Mouse (Mus musculus) stomach, postnatal 0 days (tissue): ENCODE results near the gene 6430571L13Rik. TPM values are rescaled to one million over a fixed set of nuclear protein-coding genes. Genes with fewer than 3 reads are reported as not detected.
A peak's percentile ranks its signal among the peaks of the same experiment; 100 is the strongest.
"Not testable (repeated sequence)": the region's sequence is repeated elsewhere in the genome, so short reads cannot be mapped to it uniquely, and the experiment has no call there.

ENCODE experiments used
- ATAC-seq: fragments of 200-750 bp; cut with Nextera tagmentation; 2 replicates; pipeline ENCODE4 v1.8.0; 2017; ENCODE audit not compliant: low FRiP score, low TSS enrichment
- DNase-seq: peaks from one replicate; pipeline ENCODE4 v3.0.0-alpha.2; 2016; ENCODE audit warnings: low spot score
- H3K27ac ChIP-seq: fragments of 300-500 bp; sonication (generic); replicated peaks from 2 replicates; pipeline ENCODE4 v1.5.1; 2014; ENCODE audit warnings: mild to moderate bottlenecking, control low read depth
- H3K27me3 ChIP-seq: fragments of 300-500 bp; sonication (generic); 2 replicates; pipeline ENCODE4 v1.6.1; 2014; ENCODE audit warnings: low read length; ENCODE audit not compliant: control insufficient read depth, insufficient read depth
- H3K36me3 ChIP-seq: fragments of 300-500 bp; sonication (generic); 2 replicates; pipeline ENCODE4 v1.6.1; 2014; ENCODE audit warnings: low read length, mixed read lengths; ENCODE audit not compliant: control insufficient read depth, insufficient read depth
- H3K4me1 ChIP-seq: fragments of 300-500 bp; sonication (generic); replicated peaks from 2 replicates; pipeline ENCODE4 v1.6.1; 2014; ENCODE audit warnings: antibody characterized with exemption; ENCODE audit not compliant: control insufficient read depth, insufficient read depth
- H3K4me2 ChIP-seq: fragments of 300-500 bp; sonication (generic); replicated peaks from 2 replicates; pipeline ENCODE4 v1.6.1; 2014; ENCODE audit warnings: low read depth, mild to moderate bottlenecking, control low read depth, moderate library complexity
- H3K4me3 ChIP-seq: fragments of 300-500 bp; sonication (generic); 2 replicates; pipeline ENCODE4 v1.5.1; 2014; ENCODE audit warnings: low read depth, low read length, control low read depth
- H3K9ac ChIP-seq: fragments of 300-500 bp; sonication (generic); 2 replicates; pipeline ENCODE4 v1.6.1; 2014; ENCODE audit warnings: mild to moderate bottlenecking, low read length, control low read depth, mixed read lengths
- H3K9me3 ChIP-seq: fragments of 300-500 bp; sonication (generic); 2 replicates; pipeline ENCODE4 v1.6.1; 2016; ENCODE audit warnings: low read length; ENCODE audit not compliant: control insufficient read depth
- CTCF ChIP-seq: IDR thresholded peaks from 2 replicates; pipeline ENCODE4 v1.5.1; 2016; ENCODE audit warnings: antibody characterized with exemption, low read depth, mild to moderate bottlenecking, moderate library complexity
- EP300 ChIP-seq: optimal IDR thresholded peaks from 2 replicates; pipeline ENCODE3; 2016; ENCODE audit warnings: antibody characterized with exemption
- WGBS: fragments of 180-500 bp; shearing (Covaris S2); extraction: QIAGEN DNeasy Blood & Tissue Kit; methylation state at CpG from one replicate; pipeline ENCODE4 v1.1.7; 2014; 5-methylcytosine and 5-hydroxymethylcytosine counted together
- polyA plus RNA-seq: library from polyadenylated mRNA; unstranded; fragments of >200 nt; fragmentation: Nextera tagmentation; extraction: Ambion mirVana; gene quantifications from 2 replicates; pipeline ENCODE4 v1.2.1, GENCODE M21; 2015

The 6430571L13Rik gene
- polyA plus RNA-seq, 1 experiment from 2014 or later, result 0.73 TPM

DNA sequence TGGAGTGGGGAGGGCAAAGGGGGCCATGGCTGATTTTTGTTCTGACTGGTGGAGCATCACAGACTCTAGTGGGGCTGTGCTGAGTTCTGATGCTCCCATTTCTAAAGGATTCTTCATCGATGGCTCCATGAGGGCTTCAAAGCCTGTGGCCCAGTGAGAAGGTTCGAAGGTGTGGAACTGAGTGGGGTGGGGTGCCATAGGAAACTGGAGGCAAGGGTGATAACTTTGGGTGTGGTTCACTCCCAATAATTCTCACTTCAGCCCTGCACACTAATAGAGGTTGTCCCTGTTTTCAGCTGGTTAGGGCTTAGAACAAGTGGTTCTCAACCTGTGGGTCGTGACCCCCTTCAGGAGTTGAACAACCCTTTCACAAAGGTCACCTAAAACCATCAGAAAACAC lies 36.0 kb upstream of the 6430571L13Rik start:
- WGBS, result 66% methylated on average over 3 of the region's 3 CpGs
- H3K27ac ChIP-seq, result 0 out of 2 replicates have a peak overlapping the region, but pooled peaks have one; percentile 18
- H3K4me2 ChIP-seq, result no peak overlapping the region
- TF ChIP-seq EP300 (no peak), CTCF (no peak)
- H3K27me3 ChIP-seq, result no peaks in the 10 kb centered on the region
- no peaks in the 10 kb centered on the region for H3K9me3 ChIP-seq
- no peak for ATAC-seq
- H3K9ac ChIP-seq, result no peak overlapping the region
- peaks cover 12% of the 10 kb centered on the region; the same call in 1 of the 2 replicates for H3K4me1 ChIP-seq
- no peak for DNase-seq
- peaks cover 28% of the 10 kb centered on the region for H3K36me3 ChIP-seq
- no peak overlapping the region for H3K4me3 ChIP-seq

- H3K4me3 ChIP-seq, result no peak overlapping the region
- peak overlapping the region; percentile 88 for H3K27ac ChIP-seq
- TF ChIP-seq EP300 (no peak), CTCF (no peak)
- WGBS, result 78% methylated on average over 4 of the region's 4 CpGs
- no peak overlapping the region for H3K4me2 ChIP-seq
- ATAC-seq, result no peak
- H3K27me3 ChIP-seq, result no peaks in the 10 kb centered on the region
- H3K36me3 ChIP-seq, result peaks cover 25% of the 10 kb centered on the region
- no peak for DNase-seq
- no peak overlapping the region for H3K9ac ChIP-seq
- no peaks in the 10 kb centered on the region for H3K9me3 ChIP-seq
- peaks cover 12% of the 10 kb centered on the region; the same call in 1 of the 2 replicates for H3K4me1 ChIP-seq
Measured at GRCm38 (mm10) chr9:107305012-107305411, 35.4 kb upstream of the 6430571L13Rik start.

- no peaks in the 10 kb centered on the region for H3K27me3 ChIP-seq
- H3K4me1 ChIP-seq, result peaks cover 12% of the 10 kb centered on the region; the same call in 1 of the 2 replicates
- H3K4me2 ChIP-seq, result 0 out of 2 replicates have a peak overlapping the region, but pooled peaks have one; percentile 14
- DNase-seq, result peak; percentile 65
- no peak overlapping the region; the same call in 1 of the 2 replicates for H3K9ac ChIP-seq
- peaks cover 17% of the 10 kb centered on the region for H3K36me3 ChIP-seq
- 32% methylated on average over 13 of the region's 13 CpGs for WGBS
- H3K27ac ChIP-seq, result peak overlapping the region; percentile 88
- no peak overlapping the region for H3K4me3 ChIP-seq
- TF ChIP-seq EP300 (no peak), CTCF (no peak)
- ATAC-seq, result peak; percentile 67
- no peaks in the 10 kb centered on the region for H3K9me3 ChIP-seq
Measured at GRCm38 (mm10) chr9:107305601-107306542, 34.5 kb upstream of the 6430571L13Rik start.

- H3K27me3 ChIP-seq, H3K27ac ChIP-seq, DNase-seq, ATAC-seq, H3K4me3 ChIP-seq, H3K9ac ChIP-seq, H3K36me3 ChIP-seq, H3K4me2 ChIP-seq, H3K9me3 ChIP-seq: not testable (repeated sequence)
- WGBS, result 90% methylated on average over 1 of the region's 1 CpGs
- peaks cover 12% of the 10 kb centered on the region; the same call in 1 of the 2 replicates for H3K4me1 ChIP-seq
Measured at GRCm38 (mm10) chr9:107306673-107307072, 33.7 kb upstream of the 6430571L13Rik start.

DNA sequence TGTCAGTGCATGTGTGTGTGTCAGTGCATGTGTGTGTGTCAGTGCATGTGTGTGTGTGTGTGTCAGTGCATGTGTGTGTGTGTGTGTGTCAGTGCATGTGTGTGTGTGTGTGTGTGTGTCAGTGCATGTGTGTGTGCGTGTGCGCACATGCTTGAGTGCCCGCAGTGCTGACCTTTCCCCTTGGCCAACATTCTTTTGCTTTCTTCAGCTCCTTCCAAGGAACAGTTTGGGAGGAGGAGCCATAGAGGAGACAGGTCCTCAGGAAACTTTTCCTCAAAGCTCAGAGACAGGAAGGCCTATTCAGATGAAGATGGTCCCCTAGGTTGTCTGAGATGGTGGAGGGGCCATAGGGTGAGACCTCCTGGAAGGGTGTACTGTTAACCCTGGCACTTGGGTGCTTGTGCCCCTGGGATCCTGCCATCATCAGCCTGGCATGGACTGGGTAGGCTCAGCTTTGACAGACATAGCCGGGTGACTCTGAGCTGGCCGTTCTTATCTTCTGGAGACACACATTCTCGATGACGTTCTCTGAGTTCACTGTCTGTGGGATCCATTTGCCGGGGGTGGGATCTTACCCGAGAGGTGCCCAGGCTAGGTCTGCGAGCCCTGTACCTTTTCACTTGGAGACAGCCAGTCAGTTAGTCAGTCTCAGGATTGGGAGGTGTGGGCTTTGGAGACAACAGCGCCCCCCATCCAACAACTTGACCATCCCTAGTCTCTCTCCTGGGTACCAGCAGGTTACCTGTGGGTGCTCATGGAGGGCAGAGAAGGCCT lies 33.1 kb upstream of the 6430571L13Rik start:
- Histone ChIP-seq H3K27me3 (no peaks in the 10 kb centered on the region), H3K9me3 (no peaks in the 10 kb centered on the region), H3K4me1 (peaks cover 12% of the 10 kb centered on the region; the same call in 1 of the 2 replicates), H3K4me3 (no peak overlapping the region), H3K36me3 (peaks cover 3% of the 10 kb centered on the region; the same call in 1 of the 2 replicates), H3K9ac (peak overlapping the region; percentile 43; the same call in 1 of the 2 replicates), H3K4me2 (peak overlapping the region; percentile 20; the same call in 1 of the 2 replicates), H3K27ac (peak overlapping the region; percentile 88)
- DNase-seq, result no peak
- 51% methylated on average over 11 of the region's 11 CpGs for WGBS
- TF ChIP-seq EP300 (no peak), CTCF (peak; percentile 25; the same call in 1 of the 2 replicates)
- 0 out of 2 replicates have a peak, but pooled peaks have one; percentile 2 for ATAC-seq
